Mouse (Mus musculus) ovary, postnatal 14 days (tissue): ENCODE data around the gene Sntb2.
"Not testable (repeated sequence)": the region's sequence is repeated elsewhere in the genome, so short reads cannot be mapped to it uniquely, and the experiment has no call there.

Source experiments
- DNase-seq: peaks from one replicate; pipeline ENCODE4 v3.0.0; 2022; ENCODE audit warnings: low spot score

The Sntb2 gene

GRCm38 (mm10) chr8:106935324-106935869 is at the start of gene Sntb2:
Gene Sntb2 (plus strand): TSS chr8:106935750.
- DNase-seq, result peak; percentile 89

GRCm38 (mm10) chr8:106887336-106888189 is 48.0 kb upstream of the Sntb2 start:
- peak; percentile 67 for DNase-seq

GRCm38 (mm10) chr8:106888803-106889202 is 46.7 kb upstream of the Sntb2 start:
- no peak for DNase-seq

GRCm38 (mm10) chr8:106892210-106892805 is 43.2 kb upstream of the Sntb2 start:
- peak; percentile 25 for DNase-seq

- DNase-seq, result peak; percentile 35
Observed at GRCm38 (mm10) chr8:106892806-106893451, 42.6 kb upstream of the Sntb2 start.

- peak; percentile 80 for DNase-seq
Observed at GRCm38 (mm10) chr8:106893481-106894156, 41.9 kb upstream of the Sntb2 start, which contains the start of gene Utp4. Gene Utp4 (plus strand): TSS chr8:106893636.

- no peak for DNase-seq
Observed at GRCm38 (mm10) chr8:106899473-106899872, 36.1 kb upstream of the Sntb2 start.

- DNase-seq, result peak; percentile 62
Observed at GRCm38 (mm10) chr8:106905727-106906480, 29.6 kb upstream of the Sntb2 start.

- no peak for DNase-seq
Observed at GRCm38 (mm10) chr8:106906635-106907034, 28.9 kb upstream of the Sntb2 start.

- DNase-seq, result no peak
Observed at GRCm38 (mm10) chr8:106907450-106907849, 28.1 kb upstream of the Sntb2 start.

- DNase-seq, result no peak
Observed at GRCm38 (mm10) chr8:106908291-106908690, 27.3 kb upstream of the Sntb2 start.

GRCm38 (mm10) chr8:106913631-106914030 is 21.9 kb upstream of the Sntb2 start:
- no peak for DNase-seq

- no peak for DNase-seq
Observed at GRCm38 (mm10) chr8:106919721-106920394, 15.7 kb upstream of the Sntb2 start.

GRCm38 (mm10) chr8:106920395-106920741 is 15.2 kb upstream of the Sntb2 start:
- DNase-seq, result no peak

- no peak for DNase-seq
Observed at GRCm38 (mm10) chr8:106924057-106924456, 11.5 kb upstream of the Sntb2 start.

- DNase-seq, result no peak
Observed at GRCm38 (mm10) chr8:106924904-106925349, 10.6 kb upstream of the Sntb2 start.

GRCm38 (mm10) chr8:106925446-106925845 is 10.1 kb upstream of the Sntb2 start:
- no peak for DNase-seq

- no peak for DNase-seq
Observed at GRCm38 (mm10) chr8:106927247-106927646, 8.3 kb upstream of the Sntb2 start.

GRCm38 (mm10) chr8:106928182-106928581 is 7.4 kb upstream of the Sntb2 start:
- DNase-seq, result not testable (repeated sequence)

GRCm38 (mm10) chr8:106929155-106929913 is 6.2 kb upstream of the Sntb2 start:
- DNase-seq, result peak; percentile 55
